Mouse (Mus musculus) megakaryocyte, embryonic 14.5 days (primary cell): ENCODE results near the gene Nrp2.

Experiments
- FLI1 ChIP-seq: IDR thresholded peaks from 2 replicates; pipeline ENCODE4 v1.6.1; 2012; ENCODE audit warnings: low read length, inconsistent platforms, mixed read lengths
- GATA1 ChIP-seq: IDR thresholded peaks from 3 replicates; pipeline ENCODE4 v1.6.1; 2012; ENCODE audit warnings: mixed read lengths, low read length, inconsistent platforms, borderline replicate concordance

GRCm38 (mm10) chr1:62773105-62773920 lies 70.2 kb downstream of the Nrp2 start:
- TF ChIP-seq GATA1, result no peak
- TF ChIP-seq FLI1, result no peak
